30 mouse cellular contexts compared by ENCODE assay signal in genomic region chr12:59724951-59725350, GRCm38 (mm10).
DNase-seq lines count a peak whose midpoint lies in the region; ATAC-seq and TF ChIP-seq lines count a peak whose summit lies in the region.
"Had no signal": no experiment of that assay in that cellular context is flagged by ENCODE, and none has a peak within 500 bp of the region (broad histone marks: within the 10 kb centered on the region; RNA-seq: fewer than 3 reads in every experiment).

No protein-coding gene starts in this region.

- ATAC-seq in hindbrain, embryonic 14.5 days (ENCODE audit: low FRiP score) = no peak
- ATAC-seq: intestine, embryonic 15.5 days; midbrain, embryonic 16.5 days had no signal

- TF ChIP-seq CTCF in layer of hippocampus, adult 2 months (conservative IDR thresholded peaks at IDR 0.05) = no peak

- no peaks in the 10 kb centered on the region for H3K36me3 ChIP-seq in hindbrain, embryonic 14.5 days (replicated peaks; ENCODE audit: control insufficient read depth, insufficient read depth)
- H3K36me3 ChIP-seq: embryonic facial prominence, embryonic 12.5 days; forebrain, embryonic 12.5 days; heart, embryonic 13.5 days; hindbrain, embryonic 15.5 days; intestine, embryonic 15.5 days; limb, embryonic 12.5 days had no signal

- H3K4me2 ChIP-seq in hindbrain, embryonic 14.5 days (replicated peaks) = no peak overlapping the region
- H3K4me2 ChIP-seq: embryonic facial prominence, embryonic 12.5 days; forebrain, embryonic 12.5 days; heart, embryonic 13.5 days; hindbrain, embryonic 15.5 days; intestine, embryonic 15.5 days; limb, embryonic 12.5 days; liver, embryonic 11.5 days; midbrain, embryonic 11.5 days had no signal

- 0 out of 2 replicates have a peak overlapping the region, but pooled peaks have one; percentile 9 for H3K27ac ChIP-seq in layer of hippocampus, adult 2 months
- H3K27ac ChIP-seq in hindbrain, embryonic 14.5 days = no peak overlapping the region
- H3K27ac ChIP-seq: embryonic facial prominence, embryonic 12.5 days; forebrain, embryonic 12.5 days; heart, embryonic 13.5 days; hindbrain, embryonic 15.5 days; intestine, embryonic 15.5 days; kidney, postnatal 0 days; left cerebral cortex, adult 2 months; limb, embryonic 12.5 days; stomach, postnatal 0 days had no signal

- DNase-seq in layer of hippocampus, adult 2 months (ENCODE audit: low spot score in 2 of 2) = peak in 1 of 2 experiments; percentile 6
- DNase-seq in layer of hippocampus, postnatal 25 days (ENCODE audit: extremely low spot score in 1 of 2, low spot score in 1 of 2) = no peak
- peak; percentile 34 for DNase-seq in 3T3-L1 (ENCODE audit: low read depth, low spot score)
- DNase-seq in Muller cell, postnatal 12 days (ENCODE audit: inconsistent ontology term) = peak; percentile 26
- DNase-seq in adrenal gland, postnatal 25 days = peak; percentile 8
- DNase-seq in embryo, embryonic 10.5 days (ENCODE audit: low spot score) = no peak
- DNase-seq in hindbrain, embryonic 14.5 days (ENCODE audit: low spot score) = no peak
- DNase-seq: cerebellum, adult 18-20 months; cerebellum, postnatal 25 days; forebrain, postnatal 0 days; gastrocnemius, postnatal 10 days; heart, postnatal 10 days; kidney, adult 2 months; lung, postnatal 10 days; right cerebral cortex, postnatal 4 days; thymus, adult 18-20 months; thymus, postnatal 36 days had no signal

- WGBS in hindbrain, embryonic 14.5 days = 93% methylated on average over 1 of the region's 1 CpGs

- H3K9ac ChIP-seq in hindbrain, embryonic 14.5 days = no peak overlapping the region
- H3K9ac ChIP-seq: embryonic facial prominence, embryonic 12.5 days; forebrain, embryonic 12.5 days; forebrain, postnatal 0 days; heart, embryonic 13.5 days; hindbrain, embryonic 15.5 days; intestine, embryonic 15.5 days; limb, embryonic 12.5 days had no signal

- H3K4me1 ChIP-seq in hindbrain, embryonic 14.5 days (replicated peaks; ENCODE audit: control insufficient read depth, insufficient read depth, low read length) = no peaks in the 10 kb centered on the region
- H3K4me1 ChIP-seq: embryonic facial prominence, embryonic 12.5 days; forebrain, embryonic 12.5 days; heart, embryonic 13.5 days; hindbrain, embryonic 15.5 days; intestine, embryonic 15.5 days; limb, embryonic 12.5 days had no signal

- H3K9me3 ChIP-seq in hindbrain, embryonic 14.5 days (ENCODE audit: control insufficient read depth, low read length) = no peaks in the 10 kb centered on the region
- H3K9me3 ChIP-seq: embryonic facial prominence, embryonic 12.5 days; forebrain, embryonic 12.5 days; heart, embryonic 13.5 days; hindbrain, embryonic 15.5 days; intestine, embryonic 15.5 days; limb, embryonic 12.5 days had no signal

- no peak overlapping the region for H3K4me3 ChIP-seq in layer of hippocampus, adult 2 months
- no peak overlapping the region for H3K4me3 ChIP-seq in hindbrain, embryonic 14.5 days (replicated peaks; ENCODE audit: low read length)
- H3K4me3 ChIP-seq: embryonic facial prominence, embryonic 12.5 days; forebrain, embryonic 12.5 days; heart, embryonic 13.5 days; hindbrain, embryonic 15.5 days; intestine, embryonic 15.5 days; left cerebral cortex, adult 2 months; limb, embryonic 12.5 days had no signal

- no peaks in the 10 kb centered on the region for H3K27me3 ChIP-seq in hindbrain, embryonic 14.5 days (ENCODE audit: control insufficient read depth, insufficient read depth, low read length)
- H3K27me3 ChIP-seq: CH12.LX; embryonic facial prominence, embryonic 12.5 days; forebrain, embryonic 12.5 days; heart, embryonic 13.5 days; hindbrain, embryonic 15.5 days; intestine, embryonic 15.5 days; limb, embryonic 12.5 days had no signal

Comparison
In these comparisons a context has a peak if more than half of its experiments do, and no peak if none do; other contexts are left out.
1. DNase-seq: peak in 3T3-L1 (single experiment), Muller cell, postnatal 12 days (single experiment) and adrenal gland, postnatal 25 days (single experiment); none in layer of hippocampus, postnatal 25 days (0 of 2), embryo, embryonic 10.5 days (single experiment) and hindbrain, embryonic 14.5 days (single experiment).